Mouse (Mus musculus) kidney, adult 2 months (tissue): ENCODE results near the gene Kank1.

ENCODE experiments used
- CTCF ChIP-seq: fragments of 200-500 bp; conservative IDR thresholded peaks from 2 replicates; pipeline ENCODE4 v1.5.1; 2011; ENCODE audit warnings: low read depth, mild to moderate bottlenecking, control low read depth, low read length, moderate library complexity, mixed read lengths; ENCODE audit not compliant: insufficient read depth, insufficient read length
- POLR2A ChIP-seq: fragments of 200-500 bp; IDR thresholded peaks from one replicate; pipeline ENCODE4 v1.6.1; 2011; ENCODE audit warnings: low read depth, low read length, control low read depth

DNA sequence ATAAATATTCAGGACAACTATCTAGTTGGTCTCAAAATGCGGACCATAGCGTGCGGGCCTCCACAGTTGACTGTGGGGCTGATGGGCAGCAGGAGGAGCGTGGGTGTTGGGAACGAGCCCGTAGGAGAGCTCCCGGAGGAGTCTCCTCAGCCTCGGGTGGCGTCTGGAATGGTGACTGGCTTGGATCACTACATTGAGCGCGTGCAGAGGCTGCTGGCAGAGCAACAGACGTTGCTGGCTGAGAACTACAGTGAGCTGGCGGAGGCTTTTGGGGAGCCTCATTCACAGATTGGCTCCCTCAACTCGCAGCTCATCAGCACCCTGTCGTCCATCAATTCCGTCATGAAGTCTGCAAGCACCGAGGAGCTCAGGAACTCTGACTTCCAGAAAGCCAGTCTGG is 174.6 kb downstream of the Kank1 start:
- TF ChIP-seq CTCF, result no peak
- no peak for TF ChIP-seq POLR2A
